Mouse (Mus musculus) liver, embryonic 16.5 days (tissue): ENCODE measurements around the gene Mfsd6. TPM values are rescaled to one million over a fixed set of nuclear protein-coding genes. Genes with fewer than 3 reads are reported as not detected.

ENCODE experiments used
- ATAC-seq: fragments of 200-750 bp; cut with Nextera tagmentation; 2 replicates; pipeline ENCODE4 v1.8.0; 2017; ENCODE audit warnings: low read depth, mild to moderate bottlenecking, moderate number of reproducible peaks, moderate library complexity
- H3K27ac ChIP-seq: fragments of 300-500 bp; sonication (generic); 2 replicates; pipeline ENCODE4 v1.5.1; 2014; ENCODE audit warnings: mild to moderate bottlenecking, low read length
- H3K27me3 ChIP-seq: fragments of 300-500 bp; sonication (generic); 2 replicates; pipeline ENCODE4 v1.6.1; 2014; ENCODE audit warnings: low read depth, low read length, mixed read lengths; ENCODE audit not compliant: control insufficient read depth, insufficient read depth
- H3K36me3 ChIP-seq: fragments of 300-500 bp; sonication (generic); 2 replicates; pipeline ENCODE4 v1.6.1; 2014; ENCODE audit warnings: mild to moderate bottlenecking; ENCODE audit not compliant: control insufficient read depth, insufficient read depth
- H3K4me1 ChIP-seq: fragments of 300-500 bp; sonication (generic); 2 replicates; pipeline ENCODE4 v1.6.1; 2014; ENCODE audit warnings: low read depth, low read length, mixed read lengths; ENCODE audit not compliant: control insufficient read depth
- H3K4me2 ChIP-seq: fragments of 300-500 bp; sonication (generic); 2 replicates; pipeline ENCODE4 v1.6.1; 2014; ENCODE audit warnings: low read depth, low read length, mixed read lengths
- H3K4me3 ChIP-seq: fragments of 300-500 bp; sonication (generic); 2 replicates; pipeline ENCODE4 v1.5.1; 2014; ENCODE audit warnings: low read depth, mild to moderate bottlenecking, low read length
- H3K9ac ChIP-seq: fragments of 300-500 bp; sonication (generic); 2 replicates; pipeline ENCODE4 v1.6.1; 2014; ENCODE audit warnings: low read depth, low read length
- H3K9me3 ChIP-seq: fragments of 300-500 bp; sonication (generic); replicated peaks from 2 replicates; pipeline ENCODE4 v1.6.1; 2016; ENCODE audit warnings: low read length; ENCODE audit not compliant: control insufficient read depth
- WGBS: fragments of 180-500 bp; shearing (Covaris S2); extraction: QIAGEN DNeasy Blood & Tissue Kit; methylation state at CpG from one replicate; pipeline ENCODE4 v1.1.7; 2014; ENCODE audit not compliant: insufficient replicate concordance; 5-methylcytosine and 5-hydroxymethylcytosine counted together
- polyA plus RNA-seq: library from polyadenylated mRNA; unstranded; fragments of >200 nt; fragmentation: Nextera tagmentation; extraction: Ambion mirVana; gene quantifications from 2 replicates; pipeline ENCODE4 v1.2.1, GENCODE M21; 2015

Mfsd6 gene
- polyA plus RNA-seq, 1 experiment from 2014 or later: 0.61 TPM

- no peak overlapping the region for H3K27ac ChIP-seq
- H3K4me2 ChIP-seq: no peak overlapping the region
- no peaks in the 10 kb centered on the region for H3K27me3 ChIP-seq
- H3K4me3 ChIP-seq: no peak overlapping the region
- WGBS: 85% methylated on average over 3 of the region's 3 CpGs
- H3K9ac ChIP-seq: no peak overlapping the region
- H3K36me3 ChIP-seq: no peaks in the 10 kb centered on the region
- peaks cover 7% of the 10 kb centered on the region for H3K4me1 ChIP-seq
- no peak for ATAC-seq
- no peaks in the 10 kb centered on the region for H3K9me3 ChIP-seq
Measured at GRCm38 (mm10) chr1:52635932-52636331, 91.3 kb downstream of the Mfsd6 start.

DNA sequence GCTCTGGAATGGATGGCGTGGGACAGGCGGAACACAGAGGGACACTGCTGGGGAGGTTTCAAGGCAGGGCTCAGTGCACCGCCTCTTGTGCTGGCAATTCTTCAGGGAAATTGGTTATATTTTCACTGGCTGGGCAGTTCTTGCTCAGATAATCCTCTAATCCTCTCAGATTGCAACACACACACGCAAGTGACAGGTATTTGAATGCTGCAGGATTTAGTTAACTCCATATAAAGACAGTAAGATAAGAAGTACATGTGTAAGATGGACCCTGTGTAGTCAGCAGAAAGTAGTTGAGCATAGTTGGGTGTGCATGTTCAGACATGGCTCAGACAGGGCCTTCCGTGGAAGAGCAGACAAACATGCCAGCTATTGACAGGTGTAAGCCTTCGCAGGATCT, 93.0 kb downstream of the Mfsd6 start:
- H3K36me3 ChIP-seq: no peaks in the 10 kb centered on the region
- no peak overlapping the region for H3K4me2 ChIP-seq
- H3K27ac ChIP-seq: no peak overlapping the region
- H3K9ac ChIP-seq: no peak overlapping the region
- no peak overlapping the region for H3K4me3 ChIP-seq
- no peak for ATAC-seq
- no peaks in the 10 kb centered on the region for H3K27me3 ChIP-seq
- WGBS: 77% methylated on average over 6 of the region's 6 CpGs
- H3K9me3 ChIP-seq: no peaks in the 10 kb centered on the region
- peaks cover 7% of the 10 kb centered on the region for H3K4me1 ChIP-seq

DNA sequence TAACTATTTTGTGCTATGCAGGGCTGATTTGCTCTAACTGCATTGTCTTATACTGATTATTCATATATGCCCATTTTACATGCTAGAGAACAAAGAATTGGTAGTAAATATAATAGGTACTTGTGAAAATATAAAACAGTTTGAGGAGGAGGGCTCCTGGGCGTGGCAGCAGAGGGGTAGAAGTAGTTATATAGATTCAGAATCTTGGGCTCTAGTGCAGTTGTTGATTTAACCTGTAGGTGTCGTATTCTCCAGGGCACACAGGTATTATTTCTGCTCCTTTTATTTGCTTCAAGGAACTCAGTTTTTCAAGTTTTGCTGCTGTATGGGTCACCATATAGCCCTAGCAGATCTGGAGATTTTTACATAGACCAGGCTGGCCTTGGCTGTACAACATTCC, 95.7 kb downstream of the Mfsd6 start:
- H3K4me2 ChIP-seq: peak overlapping the region; percentile 65
- H3K27ac ChIP-seq: no peak overlapping the region
- no peaks in the 10 kb centered on the region for H3K9me3 ChIP-seq
- peaks cover 7% of the 10 kb centered on the region for H3K4me1 ChIP-seq
- no peaks in the 10 kb centered on the region for H3K36me3 ChIP-seq
- ATAC-seq: no peak
- no peak overlapping the region; the same call in 1 of the 2 replicates for H3K4me3 ChIP-seq
- 61% methylated on average over 2 of the region's 2 CpGs for WGBS
- no peak overlapping the region for H3K9ac ChIP-seq
- no peaks in the 10 kb centered on the region for H3K27me3 ChIP-seq

DNA sequence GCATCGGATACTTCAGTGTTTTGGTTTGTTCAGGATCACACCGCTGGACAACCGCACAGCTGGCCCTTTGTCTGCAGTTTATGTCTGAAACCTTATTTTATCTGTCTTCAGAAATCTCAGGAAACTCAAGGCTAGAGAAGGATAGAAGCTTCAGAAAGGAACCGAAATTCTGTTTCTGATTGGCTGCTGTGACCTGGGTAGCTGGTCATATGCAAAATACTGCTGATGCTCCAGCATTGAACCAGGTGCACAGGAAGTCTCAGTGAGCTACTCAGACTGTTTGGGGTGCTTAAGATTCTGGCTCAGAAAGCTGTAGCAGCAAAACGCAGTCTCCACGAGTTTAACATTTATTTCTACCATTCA, 96.3 kb downstream of the Mfsd6 start:
- H3K36me3 ChIP-seq: no peaks in the 10 kb centered on the region
- WGBS: under 1% methylated on average over 6 of the region's 6 CpGs
- no peaks in the 10 kb centered on the region for H3K27me3 ChIP-seq
- H3K9ac ChIP-seq: peak overlapping the region; percentile 77
- H3K9me3 ChIP-seq: no peaks in the 10 kb centered on the region
- peaks cover 7% of the 10 kb centered on the region for H3K4me1 ChIP-seq
- peak overlapping the region; percentile 65 for H3K4me2 ChIP-seq
- peak overlapping the region; percentile 67 for H3K27ac ChIP-seq
- peak overlapping the region; percentile 95 for H3K4me3 ChIP-seq
- peak; percentile 65 for ATAC-seq

DNA sequence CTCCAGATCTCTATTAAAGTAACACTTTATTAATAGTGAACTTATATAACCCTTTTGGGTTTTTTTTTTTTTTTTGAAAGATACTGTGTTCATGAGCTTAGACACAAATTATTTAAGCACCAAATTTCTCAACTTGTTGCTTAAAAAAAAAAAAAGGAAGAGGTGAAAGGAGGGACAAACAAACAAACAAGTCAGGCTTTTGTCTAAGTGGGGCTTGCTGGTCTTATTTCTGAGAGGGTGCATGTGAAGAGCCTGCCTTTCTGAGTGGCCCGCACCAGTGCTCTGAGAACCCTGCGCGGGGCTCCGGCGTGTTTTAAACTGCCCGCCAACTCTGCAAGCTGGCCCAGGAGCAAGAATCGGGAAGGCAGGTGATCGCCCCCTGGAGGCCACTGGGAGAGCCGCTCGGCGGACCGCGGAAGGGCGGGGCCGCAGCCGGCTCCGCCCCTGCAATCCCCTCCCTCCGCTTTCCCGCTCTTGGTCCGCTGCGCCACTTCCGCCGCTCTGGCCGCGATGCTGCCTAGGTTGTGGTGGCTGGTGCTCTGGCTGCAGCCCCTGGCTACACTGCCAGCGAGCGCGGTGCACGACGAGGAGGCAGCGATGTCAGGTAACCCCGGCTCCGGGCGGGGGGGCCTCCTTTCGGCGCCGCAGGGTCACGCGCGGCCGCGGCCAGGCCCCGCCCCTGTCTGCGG, 96.9 kb downstream of the Mfsd6 start, which contains the start of gene Nemp2:
Nemp2 (plus strand) TSS at position 456 of the 689 bp plus-strand sequence.
- H3K27me3 ChIP-seq: no peaks in the 10 kb centered on the region
- WGBS: 0% methylated on average over 40 of the region's 44 CpGs
- H3K9me3 ChIP-seq: no peaks in the 10 kb centered on the region
- H3K27ac ChIP-seq: peak within 1 kb of the TSS; percentile 67
- H3K4me2 ChIP-seq: peak within 1 kb of the TSS; percentile 65
- peaks cover 7% of the 10 kb centered on the region for H3K4me1 ChIP-seq
- H3K4me3 ChIP-seq: peak within 1 kb of the TSS; percentile 95
- peak within 1 kb of the TSS; percentile 77 for H3K9ac ChIP-seq
- peak; percentile 92 for ATAC-seq
- no peaks in the 10 kb centered on the region for H3K36me3 ChIP-seq

DNA sequence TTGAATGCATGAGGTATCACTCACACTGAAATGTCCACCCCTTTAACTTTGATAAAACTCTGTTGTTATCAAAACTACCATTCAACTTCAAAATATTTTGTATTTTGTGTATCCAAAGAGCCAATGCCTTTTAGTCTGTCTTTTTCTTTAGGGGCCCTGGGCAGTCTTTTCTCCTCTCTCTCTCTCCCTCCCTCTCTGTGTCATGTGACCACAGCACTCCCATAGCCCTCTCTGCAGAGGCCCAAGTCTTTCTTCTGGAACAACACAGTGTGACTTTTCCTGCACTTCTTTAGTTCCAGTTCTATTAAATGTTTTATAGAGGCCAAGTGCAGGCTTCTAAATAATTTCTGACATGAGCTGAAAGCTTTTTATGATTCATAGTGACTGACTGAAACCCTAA, 106.8 kb downstream of the Mfsd6 start:
- no peak for ATAC-seq

DNA sequence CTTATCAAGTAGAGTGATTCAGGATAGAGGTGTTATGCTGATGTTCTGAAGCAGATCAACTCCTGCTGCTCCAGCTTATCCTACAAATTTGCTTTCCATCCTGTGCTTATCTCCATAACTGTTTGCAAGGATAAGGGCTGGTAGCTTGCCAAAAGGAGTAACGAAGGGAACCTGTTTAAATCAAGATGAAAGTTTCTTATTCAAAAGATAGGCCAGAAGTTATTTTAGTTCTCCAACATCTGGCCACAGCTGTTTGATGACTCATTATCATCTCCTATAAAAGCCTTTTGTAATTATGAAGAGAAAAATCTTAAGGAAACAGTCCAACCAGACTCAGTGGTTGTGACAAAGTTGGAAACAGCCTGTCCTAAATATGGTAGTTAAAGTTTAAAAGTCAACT, 109.0 kb downstream of the Mfsd6 start:
- Histone ChIP-seq H3K27me3 (no peaks in the 10 kb centered on the region), H3K36me3 (no peaks in the 10 kb centered on the region), H3K4me3 (no peak overlapping the region), H3K9me3 (no peaks in the 10 kb centered on the region), H3K9ac (no peak overlapping the region), H3K4me2 (no peak overlapping the region), H3K27ac (no peak overlapping the region), H3K4me1 (no peaks in the 10 kb centered on the region)
- 31% methylated on average over 1 of the region's 1 CpGs for WGBS
- ATAC-seq: no peak

More for the DNA sequence above, 106.8 kb downstream of the Mfsd6 start:
- H3K4me1 ChIP-seq: no peaks in the 10 kb centered on the region
- H3K9ac ChIP-seq: no peak overlapping the region
- H3K27ac ChIP-seq: no peak overlapping the region
- no peaks in the 10 kb centered on the region for H3K9me3 ChIP-seq
- no peak overlapping the region for H3K4me2 ChIP-seq
- no peaks in the 10 kb centered on the region for H3K36me3 ChIP-seq
- H3K4me3 ChIP-seq: no peak overlapping the region
- H3K27me3 ChIP-seq: no peaks in the 10 kb centered on the region

- no peaks in the 10 kb centered on the region for H3K36me3 ChIP-seq
- no peak overlapping the region for H3K4me3 ChIP-seq
- H3K27ac ChIP-seq: no peak overlapping the region
- H3K4me1 ChIP-seq: no peaks in the 10 kb centered on the region
- no peak overlapping the region for H3K4me2 ChIP-seq
- no peak overlapping the region for H3K9ac ChIP-seq
- ATAC-seq: no peak
- WGBS: 56% methylated on average over 4 of the region's 4 CpGs
- no peaks in the 10 kb centered on the region for H3K27me3 ChIP-seq
- no peaks in the 10 kb centered on the region for H3K9me3 ChIP-seq
Measured at GRCm38 (mm10) chr1:52608486-52608885, 118.8 kb downstream of the Mfsd6 start.

DNA sequence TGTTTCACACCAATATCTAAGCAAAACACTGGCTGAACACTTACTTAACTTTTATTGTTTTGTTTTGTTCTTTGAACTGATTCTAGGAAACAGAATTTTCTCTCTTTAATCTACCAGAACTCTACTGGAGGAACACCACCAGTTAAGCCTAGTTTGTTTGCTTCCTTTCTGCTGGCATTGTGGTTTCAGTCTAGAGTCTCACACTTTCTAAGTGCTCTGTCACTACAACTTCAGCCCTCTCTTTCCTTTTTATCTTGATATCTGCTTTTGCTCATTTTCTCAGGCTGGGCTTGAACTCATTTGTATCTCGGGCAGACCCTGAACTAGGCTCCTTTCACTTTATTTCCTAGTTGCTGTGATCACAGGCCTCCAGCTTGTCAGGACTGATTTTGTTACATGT, 119.6 kb downstream of the Mfsd6 start:
- WGBS: 28% methylated on average over 1 of the region's 1 CpGs
- no peak overlapping the region for H3K4me3 ChIP-seq
- H3K4me1 ChIP-seq: no peaks in the 10 kb centered on the region
- H3K27me3 ChIP-seq: no peaks in the 10 kb centered on the region
- no peaks in the 10 kb centered on the region for H3K9me3 ChIP-seq
- no peak overlapping the region for H3K4me2 ChIP-seq
- no peak for ATAC-seq
- no peaks in the 10 kb centered on the region for H3K36me3 ChIP-seq
- H3K27ac ChIP-seq: no peak overlapping the region
- no peak overlapping the region for H3K9ac ChIP-seq
